Mouse (Mus musculus): ENCODE measurements around the gene Fam178b. TPM values are rescaled to one million over a fixed set of nuclear protein-coding genes. Genes with fewer than 3 reads are reported as not detected.

The Fam178b gene
- 409 and 410 TPM in 2 replicates for polyA plus RNA-seq (2012; rRNA removed)

GRCm38 (mm10) chr1:36682620-36683355, at the start of gene Fam178b:
Gene Fam178b (minus strand): TSS chr1:36683183.
- H3K27ac ChIP-seq (ENCODE audit: control insufficient read depth, insufficient read depth, low read depth, low read length), result peak within 1 kb of the TSS; percentile 94
- peaks cover 9% of the 10 kb centered on the region for H3K4me1 ChIP-seq (ENCODE audit: control insufficient read depth, insufficient read depth, low read length)
- H3K4me3 ChIP-seq (ENCODE audit: control insufficient read depth, low read depth, low read length), result peak within 1 kb of the TSS; percentile 92
- peaks cover 6% of the 10 kb centered on the region for H3K36me3 ChIP-seq (ENCODE audit: control insufficient read depth, insufficient read depth, low read length)
- TF ChIP-seq CTCF (IDR thresholded peaks at IDR 0.05; ENCODE audit: control insufficient read depth, insufficient read depth, insufficient replicate concordance, low read depth, low read length), result no peak
- TF ChIP-seq POLR2A (IDR thresholded peaks at IDR 0.05; ENCODE audit: control insufficient read depth, low read depth, low read length), result peak; percentile 93
- no peaks in the 10 kb centered on the region for H3K27me3 ChIP-seq (ENCODE audit: control insufficient read depth, insufficient read depth, low read length)

GRCm38 (mm10) chr1:36724057-36724431, 41.1 kb upstream of the Fam178b start:
- TF ChIP-seq CTCF (IDR thresholded peaks at IDR 0.05; ENCODE audit: control insufficient read depth, insufficient read depth, insufficient replicate concordance, low read depth, low read length), result no peak
- no peak for TF ChIP-seq POLR2A (IDR thresholded peaks at IDR 0.05; ENCODE audit: control insufficient read depth, low read depth, low read length)
- Histone ChIP-seq H3K27ac (ENCODE audit: control insufficient read depth, insufficient read depth, low read depth, low read length) (no peak overlapping the region), H3K27me3 (ENCODE audit: control insufficient read depth, insufficient read depth, low read length) (no peaks in the 10 kb centered on the region), H3K4me3 (ENCODE audit: control insufficient read depth, low read depth, low read length) (no peak overlapping the region), H3K4me1 (ENCODE audit: control insufficient read depth, insufficient read depth, low read length) (no peaks in the 10 kb centered on the region), H3K36me3 (ENCODE audit: control insufficient read depth, insufficient read depth, low read length) (no peaks in the 10 kb centered on the region)

- Histone ChIP-seq H3K4me3 (ENCODE audit: control insufficient read depth, low read depth, low read length) (no peak overlapping the region), H3K27ac (ENCODE audit: control insufficient read depth, insufficient read depth, low read depth, low read length) (no peak overlapping the region), H3K27me3 (ENCODE audit: control insufficient read depth, insufficient read depth, low read length) (no peaks in the 10 kb centered on the region), H3K36me3 (ENCODE audit: control insufficient read depth, insufficient read depth, low read length) (no peaks in the 10 kb centered on the region), H3K4me1 (ENCODE audit: control insufficient read depth, insufficient read depth, low read length) (no peaks in the 10 kb centered on the region)
- TF ChIP-seq POLR2A (IDR thresholded peaks at IDR 0.05; ENCODE audit: control insufficient read depth, low read depth, low read length), result no peak
- TF ChIP-seq CTCF (IDR thresholded peaks at IDR 0.05; ENCODE audit: control insufficient read depth, insufficient read depth, insufficient replicate concordance, low read depth, low read length), result no peak
Observed at GRCm38 (mm10) chr1:36723146-36724056, 40.4 kb upstream of the Fam178b start.

GRCm38 (mm10) chr1:36718786-36719185, 35.8 kb upstream of the Fam178b start:
- Histone ChIP-seq H3K27ac (ENCODE audit: control insufficient read depth, insufficient read depth, low read depth, low read length) (no peak overlapping the region), H3K27me3 (ENCODE audit: control insufficient read depth, insufficient read depth, low read length) (no peaks in the 10 kb centered on the region)
- TF ChIP-seq POLR2A (IDR thresholded peaks at IDR 0.05; ENCODE audit: control insufficient read depth, low read depth, low read length), result no peak
- no peak for TF ChIP-seq CTCF (IDR thresholded peaks at IDR 0.05; ENCODE audit: control insufficient read depth, insufficient read depth, insufficient replicate concordance, low read depth, low read length)

GRCm38 (mm10) chr1:36714311-36714710, 31.3 kb upstream of the Fam178b start, which contains the start of gene Actr1b:
Gene Actr1b (minus strand): TSS chr1:36714422.
- TF ChIP-seq CTCF (IDR thresholded peaks at IDR 0.05; ENCODE audit: control insufficient read depth, insufficient read depth, insufficient replicate concordance, low read depth, low read length) (no peak), POLR2A (IDR thresholded peaks at IDR 0.05; ENCODE audit: control insufficient read depth, low read depth, low read length) (peak; percentile 91; the same call in 1 of the 2 replicates)
- Histone ChIP-seq H3K27ac (ENCODE audit: control insufficient read depth, insufficient read depth, low read depth, low read length) (peak within 1 kb of the TSS; percentile 55), H3K4me3 (ENCODE audit: control insufficient read depth, low read depth, low read length) (peak within 1 kb of the TSS; percentile 84)

More at GRCm38 (mm10) chr1:36718786-36719185, 35.8 kb upstream of the Fam178b start:
- H3K4me3 ChIP-seq (ENCODE audit: control insufficient read depth, low read depth, low read length), result no peak overlapping the region
- no peaks in the 10 kb centered on the region for H3K4me1 ChIP-seq (ENCODE audit: control insufficient read depth, insufficient read depth, low read length)
- H3K36me3 ChIP-seq (ENCODE audit: control insufficient read depth, insufficient read depth, low read length), result no peaks in the 10 kb centered on the region

GRCm38 (mm10) chr1:36711104-36711503, 28.1 kb upstream of the Fam178b start:
- Histone ChIP-seq H3K27me3 (ENCODE audit: control insufficient read depth, insufficient read depth, low read length) (no peaks in the 10 kb centered on the region), H3K36me3 (ENCODE audit: control insufficient read depth, insufficient read depth, low read length) (no peaks in the 10 kb centered on the region), H3K4me1 (ENCODE audit: control insufficient read depth, insufficient read depth, low read length) (peaks cover 6% of the 10 kb centered on the region; the same call in 1 of the 2 replicates), H3K4me3 (ENCODE audit: control insufficient read depth, low read depth, low read length) (peak overlapping the region; percentile 17; the same call in 1 of the 2 replicates), H3K27ac (ENCODE audit: control insufficient read depth, insufficient read depth, low read depth, low read length) (no peak overlapping the region)
- TF ChIP-seq POLR2A (IDR thresholded peaks at IDR 0.05; ENCODE audit: control insufficient read depth, low read depth, low read length) (no peak), CTCF (IDR thresholded peaks at IDR 0.05; ENCODE audit: control insufficient read depth, insufficient read depth, insufficient replicate concordance, low read depth, low read length) (no peak)

More at GRCm38 (mm10) chr1:36714311-36714710, 31.3 kb upstream of the Fam178b start, which contains the start of gene Actr1b:
- Histone ChIP-seq H3K36me3 (ENCODE audit: control insufficient read depth, insufficient read depth, low read length) (no peaks in the 10 kb centered on the region), H3K27me3 (ENCODE audit: control insufficient read depth, insufficient read depth, low read length) (no peaks in the 10 kb centered on the region), H3K4me1 (ENCODE audit: control insufficient read depth, insufficient read depth, low read length) (peaks cover under 1% of the 10 kb centered on the region; the same call in 1 of the 2 replicates)
